Mouse (Mus musculus) hindbrain, postnatal 0 days (tissue): ENCODE data around the gene Zfp42. TPM values are rescaled to one million over a fixed set of nuclear protein-coding genes. Genes with fewer than 3 reads are reported as not detected.

ENCODE experiments used
- ATAC-seq: fragments of 200-750 bp; cut with Nextera tagmentation; 2 replicates; pipeline ENCODE4 v1.8.0; 2017; ENCODE audit warnings: mild to moderate bottlenecking, moderate TSS enrichment, moderate library complexity
- DNase-seq: peaks from one replicate; pipeline ENCODE4 v3.0.0-alpha.2; 2015; ENCODE audit warnings: low spot score
- H3K27ac ChIP-seq: fragments of 300-500 bp; sonication (generic); 2 replicates; pipeline ENCODE4 v1.5.1; 2014; ENCODE audit warnings: mild to moderate bottlenecking
- H3K27me3 ChIP-seq: fragments of 300-500 bp; sonication (generic); 2 replicates; pipeline ENCODE4 v1.6.1; 2014; ENCODE audit warnings: low read length, mixed read lengths; ENCODE audit not compliant: insufficient read depth
- H3K36me3 ChIP-seq: fragments of 300-500 bp; sonication (generic); 2 replicates; pipeline ENCODE4 v1.6.1; 2014; ENCODE audit warnings: low read length, mixed read lengths; ENCODE audit not compliant: insufficient read depth
- H3K4me1 ChIP-seq: fragments of 300-500 bp; sonication (generic); 2 replicates; pipeline ENCODE4 v1.6.1; 2014; ENCODE audit warnings: antibody characterized with exemption, low read length, mixed read lengths; ENCODE audit not compliant: insufficient read depth
- H3K4me2 ChIP-seq: fragments of 300-500 bp; sonication (generic); 2 replicates; pipeline ENCODE4 v1.6.1; 2014; ENCODE audit warnings: low read depth, mild to moderate bottlenecking, low read length, moderate library complexity, mixed read lengths
- H3K4me3 ChIP-seq: fragments of 300-500 bp; sonication (generic); 2 replicates; pipeline ENCODE4 v1.5.1; 2014; ENCODE audit warnings: low read length
- H3K9ac ChIP-seq: fragments of 300-500 bp; sonication (generic); replicated peaks from 2 replicates; pipeline ENCODE4 v1.6.1; 2014; ENCODE audit warnings: mild to moderate bottlenecking, low read length, moderate library complexity, mixed read lengths
- H3K9me3 ChIP-seq: fragments of 300-500 bp; sonication (generic); 2 replicates; pipeline ENCODE4 v1.6.1; 2016; ENCODE audit warnings: low read length, mixed read lengths
- CTCF ChIP-seq: IDR thresholded peaks from 2 replicates; pipeline ENCODE4 v1.5.1; 2016; ENCODE audit warnings: antibody characterized with exemption, control low read depth, low read depth
- WGBS: fragments of 180-500 bp; shearing (Covaris S2); extraction: QIAGEN DNeasy Blood & Tissue Kit; methylation state at CpG from one replicate; pipeline ENCODE4 v1.1.7; 2014; 5-methylcytosine and 5-hydroxymethylcytosine counted together
- polyA plus RNA-seq: library from polyadenylated mRNA; unstranded; fragments of >200 nt; fragmentation: Nextera tagmentation; extraction: Ambion mirVana; gene quantifications from 2 replicates; pipeline ENCODE4 v1.2.1, GENCODE M21; 2015
- total RNA-seq: library from RNA; depleted of rRNA; stranded (reverse); fragments of >200 nt; gene quantifications from 2 replicates; pipeline ENCODE4 v1.2.3, GENCODE M21; 2014; rRNA removed

Gene Zfp42
- total and polyA plus RNA-seq, 2 experiments from 2014 or later = not detected

DNA sequence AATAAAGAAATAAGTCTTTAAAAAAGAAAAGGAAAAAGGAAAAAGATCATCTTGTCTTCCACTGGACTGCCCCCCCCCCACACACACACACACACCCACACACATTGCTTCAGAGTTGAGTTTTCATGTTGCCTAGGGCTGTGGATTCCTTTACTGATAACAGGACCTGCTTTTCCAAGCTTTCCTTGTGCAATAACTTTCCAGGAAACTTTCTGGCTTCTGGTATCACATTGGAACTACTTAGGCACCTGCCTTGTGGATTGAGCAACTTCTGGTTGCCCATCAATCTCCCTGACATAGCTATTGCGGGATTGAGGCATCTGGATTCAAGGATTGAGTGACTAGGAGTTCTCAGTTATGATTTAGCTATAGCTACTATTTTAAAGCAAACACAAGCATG lies 48.9 kb downstream of the Zfp42 start:
- Histone ChIP-seq H3K9ac (no peak overlapping the region), H3K27ac (no peak overlapping the region), H3K36me3 (no peaks in the 10 kb centered on the region), H3K4me2 (no peak overlapping the region), H3K27me3 (no peaks in the 10 kb centered on the region), H3K4me1 (no peaks in the 10 kb centered on the region), H3K9me3 (no peaks in the 10 kb centered on the region), H3K4me3 (no peak overlapping the region)
- WGBS = 96% methylated on average over 1 of the region's 1 CpGs
- DNase-seq = no peak
- ATAC-seq = no peak
- no peak for TF ChIP-seq CTCF

- TF ChIP-seq CTCF = no peak
- Histone ChIP-seq H3K27ac (no peak overlapping the region), H3K36me3 (no peaks in the 10 kb centered on the region), H3K27me3 (no peaks in the 10 kb centered on the region), H3K4me2 (no peak overlapping the region), H3K9ac (no peak overlapping the region), H3K4me1 (no peaks in the 10 kb centered on the region), H3K4me3 (no peak overlapping the region), H3K9me3 (no peaks in the 10 kb centered on the region)
- no peak for ATAC-seq
- no peak for DNase-seq
- 73% methylated on average over 6 of the region's 6 CpGs for WGBS
Observed at GRCm38 (mm10) chr8:43255695-43256094, 51.1 kb downstream of the Zfp42 start.

DNA sequence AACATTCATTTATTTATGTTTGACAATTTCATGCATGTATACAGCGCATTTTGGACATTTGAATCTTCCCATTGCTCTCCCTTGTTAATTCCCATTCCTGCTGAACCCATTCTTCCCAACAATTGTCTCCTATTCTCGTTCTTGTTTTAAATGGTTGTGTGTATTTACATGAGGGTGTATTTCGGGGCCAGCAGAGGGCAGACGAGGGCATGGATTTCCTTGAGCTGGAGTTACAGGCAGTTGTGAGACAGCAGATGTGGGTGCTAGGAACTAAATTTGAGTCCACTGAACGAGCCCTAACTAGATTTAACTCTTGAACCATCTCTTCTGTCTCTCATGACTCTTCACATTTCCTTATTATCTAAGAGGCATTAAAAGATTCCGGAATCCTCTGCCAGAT lies 55.1 kb downstream of the Zfp42 start:
- H3K36me3 ChIP-seq = no peaks in the 10 kb centered on the region
- no peak overlapping the region for H3K4me2 ChIP-seq
- DNase-seq (no peak), ATAC-seq (no peak)
- 81% methylated on average over 6 of the region's 6 CpGs for WGBS
- H3K9me3 ChIP-seq = no peaks in the 10 kb centered on the region
- no peak overlapping the region for H3K9ac ChIP-seq
- H3K4me1 ChIP-seq = no peaks in the 10 kb centered on the region
- H3K27ac ChIP-seq = no peak overlapping the region
- H3K4me3 ChIP-seq = no peak overlapping the region
- no peaks in the 10 kb centered on the region for H3K27me3 ChIP-seq
- no peak for TF ChIP-seq CTCF

DNA sequence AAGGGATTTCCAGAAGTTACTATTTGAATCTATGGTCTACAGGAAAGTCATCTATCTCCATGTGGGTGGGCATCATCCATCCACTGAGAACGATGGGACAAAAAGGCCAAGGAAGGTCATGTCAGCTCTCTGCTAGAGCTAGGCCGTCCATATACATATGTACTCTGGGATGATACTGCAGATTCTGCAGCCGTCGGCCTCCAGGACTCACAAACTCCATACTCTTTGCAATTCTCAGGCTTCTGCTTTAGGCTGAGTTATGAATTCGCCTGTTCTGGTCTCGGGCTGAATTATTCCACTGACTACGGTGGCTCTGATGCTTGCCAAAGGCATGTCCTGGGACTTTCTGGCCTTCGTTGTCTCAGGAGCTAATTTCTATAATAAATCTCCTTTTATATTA lies 58.1 kb downstream of the Zfp42 start:
- DNase-seq (no peak), ATAC-seq (no peak)
- Histone ChIP-seq H3K4me1 (no peaks in the 10 kb centered on the region), H3K9me3 (no peaks in the 10 kb centered on the region), H3K4me3 (no peak overlapping the region), H3K9ac (no peak overlapping the region), H3K27me3 (no peaks in the 10 kb centered on the region), H3K36me3 (no peaks in the 10 kb centered on the region), H3K4me2 (no peak overlapping the region), H3K27ac (no peak overlapping the region)
- no peak for TF ChIP-seq CTCF
- WGBS = 87% methylated on average over 8 of the region's 8 CpGs

Other genes starting within 250 kb of the Zfp42 start
- gene Triml1, start 165.5 kb downstream of the Zfp42 start, total RNA-seq = not detected in 2 replicates
- not detected in 2 replicates for gene Triml1, start 165.5 kb downstream of the Zfp42 start, polyA plus RNA-seq
- not detected in 2 replicates for gene Triml2, start 126.4 kb downstream of the Zfp42 start, total RNA-seq
- gene Triml2, start 126.4 kb downstream of the Zfp42 start, polyA plus RNA-seq = not detected in 2 replicates
- not detected in 2 replicates for gene Adam26b, start 221.1 kb upstream of the Zfp42 start, total RNA-seq
- gene Adam26b, start 221.1 kb upstream of the Zfp42 start, polyA plus RNA-seq = not detected in 2 replicates